Mouse (Mus musculus) thymus, adult 18-20 months (tissue): Measurements from ENCODE around the gene H2-Ke6.
A peak's percentile ranks its signal among the peaks of the same experiment; 100 is the strongest.

Experiments used
- DNase-seq, 2 experiments: peaks; one replicate each; pipeline ENCODE4 v3.0.0; 2022; ENCODE audit warnings: mixed read lengths in 2 of 2

Gene H2-Ke6

GRCm38 (mm10) chr17:34027656-34028223, at the start of gene H2-Ke6:
Gene H2-Ke6 (minus strand): TSS chr17:34028060.
- peak; percentile 88 to 91 for DNase-seq

- peak in 1 of 2 experiments; percentile 34 for DNase-seq
These were observed 49.7 kb upstream of the H2-Ke6 start for GRCm38 (mm10) chr17:34077549-34077948.

DNA sequence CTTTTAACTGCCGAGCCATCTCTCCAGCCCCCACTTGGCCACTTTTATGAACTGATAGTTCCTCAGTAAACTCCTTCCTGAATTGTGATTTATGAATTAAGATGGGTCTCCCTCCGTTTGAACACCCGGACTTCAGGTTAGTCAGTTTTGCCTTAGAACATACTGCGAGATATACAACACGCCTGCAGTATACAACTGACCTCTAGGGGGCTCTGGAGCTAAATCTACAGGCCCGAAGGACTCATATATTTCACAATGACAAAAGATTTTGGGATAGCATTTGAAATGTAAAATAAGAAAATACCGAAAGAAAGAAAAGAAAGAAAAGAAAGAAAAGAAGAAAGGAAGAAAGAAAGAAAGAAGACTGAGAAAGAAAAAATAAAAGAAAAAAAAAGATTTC, 47.4 kb upstream of the H2-Ke6 start:
- DNase-seq, result peak in 1 of 2 experiments; percentile 38

DNA sequence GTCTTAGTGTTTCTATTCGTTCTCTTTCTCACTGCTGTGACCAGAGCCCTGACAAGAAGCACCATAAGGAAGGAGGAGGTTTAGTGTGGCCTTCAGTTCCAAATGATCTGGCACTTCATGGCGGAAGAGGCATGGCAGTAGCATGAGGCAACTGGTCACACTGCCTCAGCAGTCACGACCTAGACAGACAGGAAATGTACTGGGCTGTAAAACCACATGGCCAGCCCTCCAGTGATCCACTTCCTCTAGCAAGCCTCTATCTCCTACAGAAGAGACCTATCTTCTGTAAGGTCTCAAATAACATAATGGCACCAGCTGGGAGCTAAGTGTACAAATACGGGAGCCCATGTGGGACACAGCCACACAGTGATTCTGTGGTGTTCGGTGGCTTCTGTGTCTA, 44.2 kb upstream of the H2-Ke6 start:
- no peak for DNase-seq

- no peak for DNase-seq
These were observed 41.0 kb upstream of the H2-Ke6 start for GRCm38 (mm10) chr17:34068864-34069263.

DNA sequence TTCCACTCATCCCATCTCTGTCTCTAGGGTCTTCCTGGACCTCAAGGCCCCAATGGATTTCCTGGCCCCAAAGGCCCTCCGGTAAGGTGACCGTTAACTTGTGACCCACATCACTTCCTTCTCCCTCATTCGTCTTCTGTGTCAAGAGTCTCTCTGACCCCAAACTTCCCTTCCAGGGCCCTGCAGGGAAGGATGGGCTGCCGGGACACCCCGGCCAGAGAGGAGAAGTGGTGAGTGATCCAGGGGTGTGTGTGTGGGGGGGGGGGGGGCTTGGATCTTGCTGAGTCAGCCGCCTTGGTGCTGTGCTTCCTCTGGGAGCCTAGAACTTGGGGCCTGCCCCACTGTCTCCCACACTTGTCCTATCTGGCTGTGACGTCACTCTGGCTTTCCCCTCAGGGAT, 29.4 kb upstream of the H2-Ke6 start:
- DNase-seq, result no peak

GRCm38 (mm10) chr17:34047404-34048050, 19.7 kb upstream of the H2-Ke6 start:
- no peak for DNase-seq

- no peak for DNase-seq
These were observed 18.1 kb upstream of the H2-Ke6 start for GRCm38 (mm10) chr17:34045941-34046340.

DNA sequence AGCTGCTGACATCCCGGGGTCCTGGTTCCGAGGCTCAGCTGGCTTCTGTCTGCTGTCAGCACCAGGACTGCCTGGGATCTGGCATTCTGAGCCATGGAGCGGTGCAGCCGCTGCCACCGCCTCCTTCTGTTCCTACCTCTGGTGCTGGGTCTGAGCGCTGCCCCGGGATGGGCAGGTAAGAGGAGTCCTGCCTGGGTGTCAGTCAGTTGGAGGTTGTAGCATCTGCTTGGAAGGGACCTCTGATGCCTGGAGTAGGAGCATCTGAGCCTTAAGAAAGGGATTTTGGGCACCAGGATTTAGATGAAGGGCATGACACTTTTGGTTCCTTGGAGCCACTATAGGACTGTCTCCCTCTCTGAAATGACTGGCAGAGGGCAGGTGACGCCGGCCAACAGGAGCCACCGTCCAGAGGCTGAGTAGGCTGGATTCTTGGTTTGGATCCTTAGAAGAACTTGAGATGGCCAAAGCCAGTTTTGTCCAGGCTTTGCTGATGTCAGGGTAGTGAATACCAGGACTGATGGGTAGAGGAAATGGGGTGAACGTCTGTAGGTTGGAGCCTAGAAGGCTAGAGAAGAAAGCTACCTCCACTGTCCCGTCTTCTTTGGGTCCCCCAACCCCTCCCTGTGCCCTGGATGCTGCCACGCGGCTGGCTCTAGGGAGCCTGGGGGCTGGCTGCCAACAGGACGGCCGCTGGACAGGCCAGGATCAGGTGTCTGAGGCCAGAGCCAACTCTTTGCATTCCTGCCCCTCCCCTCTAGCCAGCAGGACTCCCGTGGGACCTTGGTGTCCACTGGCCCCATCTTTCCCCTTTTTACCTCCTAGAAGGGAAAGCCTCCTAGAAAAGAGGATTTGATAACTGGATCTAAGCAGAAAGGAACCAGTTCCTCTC, 11.9 kb upstream of the H2-Ke6 start:
- no peak for DNase-seq

DNA sequence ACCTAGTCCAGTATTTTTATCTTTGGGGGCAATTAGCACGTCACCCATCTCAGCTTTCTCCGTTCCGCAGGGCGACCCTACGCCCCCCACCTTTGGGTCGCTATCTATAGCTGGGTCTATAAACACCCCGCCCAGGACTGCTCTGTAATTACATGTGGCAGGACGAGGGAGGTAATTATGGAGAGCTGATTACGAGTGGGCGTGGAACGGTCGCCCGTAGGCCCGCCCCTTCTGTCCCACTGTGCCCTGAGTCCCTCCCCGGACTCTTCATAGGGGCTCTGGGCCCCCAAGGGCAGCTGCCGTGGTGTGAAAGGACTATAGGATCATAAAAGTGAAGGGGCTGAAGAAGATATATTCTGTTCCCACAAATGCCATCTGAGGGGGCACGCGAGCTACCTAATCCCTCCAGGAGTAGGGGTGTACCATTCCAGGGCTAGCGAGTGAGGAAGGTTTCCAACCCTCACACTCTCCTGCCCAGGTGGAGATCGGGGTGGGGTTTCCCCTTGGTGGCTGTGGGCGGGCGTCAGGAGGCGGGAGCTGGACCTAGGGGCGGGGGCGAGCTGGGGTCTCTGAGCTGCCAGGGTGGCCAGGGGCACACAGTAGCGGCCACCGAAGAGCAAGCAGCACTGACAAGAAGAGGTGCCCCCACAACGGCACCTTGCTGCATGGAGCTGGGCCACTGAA, 11.2 kb upstream of the H2-Ke6 start, which contains the start of gene Col11a2:
TSS of gene Col11a2 (plus strand) at position 560 of the 684 bp plus-strand sequence.
- DNase-seq, result no peak

GRCm38 (mm10) chr17:34038440-34038839, 10.6 kb upstream of the H2-Ke6 start:
- no peak for DNase-seq

- no peak for DNase-seq
These were observed 9.4 kb upstream of the H2-Ke6 start for GRCm38 (mm10) chr17:34037241-34037640.

GRCm38 (mm10) chr17:34036647-34037046, 8.8 kb upstream of the H2-Ke6 start:
- DNase-seq, result no peak

DNA sequence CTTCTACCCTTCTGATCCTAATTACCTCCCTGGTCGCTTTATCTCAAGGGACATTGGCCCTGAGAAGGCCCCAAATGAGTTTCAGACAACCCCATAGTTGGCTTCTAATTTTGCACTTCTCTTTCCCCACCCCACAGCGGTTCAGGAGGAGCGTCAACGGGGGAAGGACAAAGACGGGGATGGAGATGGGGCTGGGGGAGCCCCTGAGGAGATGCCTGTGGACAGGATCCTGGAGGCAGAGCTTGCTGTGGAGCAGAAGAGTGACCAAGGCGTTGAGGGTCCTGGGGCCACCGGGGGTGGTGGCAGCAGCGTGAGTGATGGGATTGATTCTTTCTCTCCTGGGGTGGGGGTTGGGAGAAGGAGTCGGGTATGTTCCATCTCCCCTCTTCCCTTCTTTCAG, 7.7 kb upstream of the H2-Ke6 start:
- DNase-seq, result no peak

DNA sequence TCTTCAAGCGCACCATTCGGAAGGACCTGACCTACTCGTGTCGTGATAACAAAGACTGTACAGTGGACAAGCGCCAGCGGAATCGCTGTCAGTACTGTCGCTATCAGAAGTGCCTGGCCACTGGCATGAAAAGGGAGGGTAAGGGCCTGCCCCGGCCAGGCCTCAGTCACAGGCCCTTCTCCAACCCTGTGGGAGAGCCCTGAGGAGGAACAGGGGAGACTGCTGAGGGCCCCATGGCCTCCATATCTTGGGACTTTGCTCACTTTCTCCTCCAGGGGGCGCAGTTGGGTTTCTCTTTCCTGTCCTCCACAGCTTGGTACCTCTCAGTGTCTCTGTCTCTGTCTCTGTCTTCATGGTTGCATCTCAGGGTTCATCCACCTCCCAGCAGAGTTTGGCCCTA, 6.2 kb upstream of the H2-Ke6 start:
- DNase-seq, result peak in 1 of 2 experiments; percentile 64

GRCm38 (mm10) chr17:34033441-34033840, 5.6 kb upstream of the H2-Ke6 start:
- DNase-seq, result peak in 1 of 2 experiments; percentile 30

- DNase-seq, result peak in 1 of 2 experiments; percentile 52
These were observed 4.9 kb upstream of the H2-Ke6 start for GRCm38 (mm10) chr17:34032806-34033205.

- peak; percentile 65 to 74 for DNase-seq
These were observed 4.3 kb upstream of the H2-Ke6 start for GRCm38 (mm10) chr17:34032174-34032632.

- peak; percentile 97 for DNase-seq
These were observed 3.8 kb upstream of the H2-Ke6 start, which contains the start of the genes Slc39a7 and Rxrb for GRCm38 (mm10) chr17:34031465-34032173. Gene Slc39a7 (minus strand): TSS chr17:34031682. Gene Rxrb (plus strand): TSS chr17:34031812.

- peak in 1 of 2 experiments; percentile 46 for DNase-seq
These were observed 3.0 kb upstream of the H2-Ke6 start for GRCm38 (mm10) chr17:34030861-34031326.

DNA sequence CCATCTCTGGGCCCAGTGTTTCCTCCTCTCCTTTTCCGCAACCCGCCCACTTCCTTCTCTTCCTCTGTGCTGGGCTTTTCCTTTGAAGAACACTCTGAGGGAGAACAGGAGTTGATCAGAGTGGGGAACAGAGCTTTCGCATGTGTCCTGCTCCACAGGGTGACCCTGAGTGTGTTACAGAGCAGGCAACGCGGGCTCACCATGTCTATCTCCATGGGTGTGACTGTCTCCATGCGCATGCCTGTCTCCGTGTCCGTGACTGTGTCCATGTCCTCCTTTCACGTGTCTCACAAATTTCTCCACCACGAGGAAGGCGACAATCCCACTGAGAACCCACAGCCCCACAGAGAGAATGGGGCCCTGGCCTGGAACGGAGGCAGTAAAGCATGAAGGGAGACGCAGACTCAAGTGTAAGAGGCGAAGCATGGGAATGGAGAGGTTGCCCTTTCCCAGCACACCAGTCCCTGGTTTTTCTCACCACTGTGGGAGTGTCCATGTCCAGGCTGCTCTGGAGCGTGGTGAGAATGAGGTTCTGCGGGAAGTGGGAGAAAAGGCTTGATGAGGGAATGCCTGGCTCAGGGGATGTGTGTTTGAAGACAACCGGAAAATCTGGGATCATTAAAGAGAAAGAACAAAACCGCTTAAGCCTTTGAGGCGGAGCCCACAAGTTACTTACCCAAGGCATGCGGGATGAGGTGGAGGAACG, 2.2 kb upstream of the H2-Ke6 start:
- DNase-seq, result no peak
